Mouse (Mus musculus) thymus, adult 2 months (tissue): ENCODE measurements at regions not wholly inside any gene's neighbourhood (a gene's known extent, or its start where the extent isn't known, plus 50 kb on each side); places are given as distances from the start of the nearest gene placed in this dataset.

Source experiments
- DNase-seq: peaks from one replicate; pipeline ENCODE4 v3.0.0; 2021
- H3K27ac ChIP-seq: fragments of 200-500 bp; 2 replicates; pipeline ENCODE4 v1.5.1; 2012; ENCODE audit warnings: low read length, control low read depth; ENCODE audit not compliant: control insufficient read depth, insufficient read depth
- H3K27me3 ChIP-seq: fragments of 200-500 bp; 2 replicates; pipeline ENCODE4 v1.6.1; 2012; ENCODE audit warnings: mild to moderate bottlenecking, low read length, moderate library complexity, mixed read lengths; ENCODE audit not compliant: control insufficient read depth, insufficient read depth
- H3K36me3 ChIP-seq: fragments of 200-500 bp; 2 replicates; pipeline ENCODE4 v1.6.1; 2012; ENCODE audit warnings: mild to moderate bottlenecking, low read length, moderate library complexity; ENCODE audit not compliant: control insufficient read depth, insufficient read depth
- H3K4me1 ChIP-seq: fragments of 200-500 bp; replicated peaks from 2 replicates; pipeline ENCODE4 v1.6.1; 2012; ENCODE audit warnings: low read length; ENCODE audit not compliant: control insufficient read depth, insufficient read depth
- H3K4me3 ChIP-seq: fragments of 200-500 bp; 2 replicates; pipeline ENCODE4 v1.5.1; 2012; ENCODE audit warnings: mild to moderate bottlenecking, low read length, control low read depth, moderate library complexity; ENCODE audit not compliant: control insufficient read depth, insufficient read depth
- CTCF ChIP-seq: fragments of 200-500 bp; IDR thresholded peaks from 2 replicates; pipeline ENCODE4 v1.5.1; 2012; ENCODE audit warnings: mild to moderate bottlenecking, control low read depth, low read length, moderate library complexity, borderline replicate concordance; ENCODE audit not compliant: control insufficient read depth, poor library complexity, insufficient read depth; ENCODE audit errors: extremely low read depth
- POLR2A ChIP-seq: fragments of 200-500 bp; IDR thresholded peaks from 2 replicates; pipeline ENCODE4 v1.6.1; 2012; ENCODE audit warnings: mild to moderate bottlenecking, low read length, control low read depth, moderate library complexity; ENCODE audit not compliant: control insufficient read depth, poor library complexity, insufficient read depth; ENCODE audit errors: extremely low read depth
- WGBS: fragments of 180-500 bp; shearing (Covaris S2); methylation state at CpG from one replicate; pipeline ENCODE4 v1.1.7; 2018; 5-methylcytosine and 5-hydroxymethylcytosine counted together

- Histone ChIP-seq H3K36me3 (no peaks in the 10 kb centered on the region), H3K4me3 (no peak overlapping the region), H3K4me1 (no peaks in the 10 kb centered on the region), H3K27ac (no peak overlapping the region), H3K27me3 (no peaks in the 10 kb centered on the region)
- no peak for DNase-seq
- TF ChIP-seq POLR2A (no peak), CTCF (no peak)
- WGBS = 74% methylated on average over 2 of the region's 2 CpGs
Measured at GRCm38 (mm10) chr19:15592821-15593220, 354.3 kb downstream of the Psat1 start.

- Histone ChIP-seq H3K4me3 (no peak overlapping the region), H3K4me1 (no peaks in the 10 kb centered on the region), H3K36me3 (no peaks in the 10 kb centered on the region), H3K27ac (no peak overlapping the region), H3K27me3 (no peaks in the 10 kb centered on the region)
- WGBS = 90% methylated on average over 15 of the region's 15 CpGs
- TF ChIP-seq CTCF = no peak
- TF ChIP-seq POLR2A = no peak
- no peak for DNase-seq
Measured at GRCm38 (mm10) chr19:15583782-15584693, 363.1 kb downstream of the Psat1 start.

- H3K36me3 ChIP-seq = no peaks in the 10 kb centered on the region
- no peak overlapping the region for H3K4me3 ChIP-seq
- H3K27me3 ChIP-seq = no peaks in the 10 kb centered on the region
- WGBS = 92% methylated on average over 8 of the region's 8 CpGs
- TF ChIP-seq POLR2A (no peak), CTCF (no peak)
- no peak overlapping the region for H3K27ac ChIP-seq
- DNase-seq = no peak
- H3K4me1 ChIP-seq = no peaks in the 10 kb centered on the region
Measured at GRCm38 (mm10) chr19:15583106-15583781, 363.9 kb downstream of the Psat1 start.

GRCm38 (mm10) chr19:15571204-15571603 is 375.9 kb downstream of the Psat1 start:
- H3K4me3 ChIP-seq = no peak overlapping the region
- WGBS = 88% methylated on average over 9 of the region's 9 CpGs
- H3K27ac ChIP-seq = no peak overlapping the region
- H3K27me3 ChIP-seq = no peaks in the 10 kb centered on the region
- TF ChIP-seq POLR2A (no peak), CTCF (no peak)
- no peak for DNase-seq
- H3K36me3 ChIP-seq = no peaks in the 10 kb centered on the region
- no peaks in the 10 kb centered on the region for H3K4me1 ChIP-seq

- no peaks in the 10 kb centered on the region for H3K36me3 ChIP-seq
- DNase-seq = no peak
- TF ChIP-seq CTCF (no peak), POLR2A (no peak)
- H3K27ac ChIP-seq = no peak overlapping the region
- WGBS = 93% methylated on average over 5 of the region's 5 CpGs
- H3K4me1 ChIP-seq = no peaks in the 10 kb centered on the region
- no peaks in the 10 kb centered on the region for H3K27me3 ChIP-seq
- no peak overlapping the region for H3K4me3 ChIP-seq
Measured at GRCm38 (mm10) chr19:15561511-15561910, 385.6 kb downstream of the Psat1 start.

- Histone ChIP-seq H3K27me3 (no peaks in the 10 kb centered on the region), H3K4me1 (no peaks in the 10 kb centered on the region), H3K36me3 (no peaks in the 10 kb centered on the region), H3K27ac (no peak overlapping the region), H3K4me3 (no peak overlapping the region)
- WGBS = 92% methylated on average over 8 of the region's 8 CpGs
- TF ChIP-seq POLR2A (no peak), CTCF (no peak)
- no peak for DNase-seq
Measured at GRCm38 (mm10) chr19:15553953-15554352, 393.2 kb downstream of the Psat1 start.
